Mouse (Mus musculus): ENCODE results near the gene Hs3st1.
"Not testable (repeated sequence)": the region's sequence is repeated elsewhere in the genome, so short reads cannot be mapped to it uniquely, and the experiment has no call there.

The Hs3st1 gene

GRCm38 (mm10) chr5:39755375-39755774 lies at the start of gene Hs3st1:
Gene Hs3st1 (minus strand): TSS chr5:39755475.
- DNase-seq = not testable (repeated sequence)

- no peak for DNase-seq
These were observed 49.4 kb upstream of the Hs3st1 start for GRCm38 (mm10) chr5:39804663-39805062.

- DNase-seq = no peak
These were observed 48.7 kb upstream of the Hs3st1 start for GRCm38 (mm10) chr5:39803941-39804340.

- peak; percentile 15 for DNase-seq
These were observed 48.2 kb upstream of the Hs3st1 start for GRCm38 (mm10) chr5:39803457-39803856.

- DNase-seq = no peak
These were observed 46.8 kb upstream of the Hs3st1 start for GRCm38 (mm10) chr5:39802110-39802509.

GRCm38 (mm10) chr5:39777094-39777710 lies 21.9 kb upstream of the Hs3st1 start:
- DNase-seq = no peak

- DNase-seq = no peak
These were observed 16.5 kb upstream of the Hs3st1 start for GRCm38 (mm10) chr5:39771680-39772348.

- DNase-seq = no peak
These were observed 6.6 kb upstream of the Hs3st1 start for GRCm38 (mm10) chr5:39761682-39762456.

- DNase-seq = no peak
These were observed 3.7 kb upstream of the Hs3st1 start for GRCm38 (mm10) chr5:39758890-39759475.

- no peak for DNase-seq
These were observed 18.4 kb downstream of the Hs3st1 start for GRCm38 (mm10) chr5:39736843-39737242.

- no peak for DNase-seq
These were observed 21.4 kb downstream of the Hs3st1 start for GRCm38 (mm10) chr5:39733750-39734443.

- DNase-seq = no peak
These were observed 22.1 kb downstream of the Hs3st1 start for GRCm38 (mm10) chr5:39733013-39733749.

GRCm38 (mm10) chr5:39715694-39716550 lies 39.4 kb downstream of the Hs3st1 start:
- DNase-seq = no peak

- no peak for DNase-seq
These were observed 40.1 kb downstream of the Hs3st1 start for GRCm38 (mm10) chr5:39715193-39715592.

- DNase-seq = no peak
These were observed 49.7 kb downstream of the Hs3st1 start for GRCm38 (mm10) chr5:39705539-39705938.

GRCm38 (mm10) chr5:39660826-39661225 lies 94.4 kb downstream of the Hs3st1 start:
- DNase-seq = no peak

- no peak for DNase-seq
These were observed 95.9 kb downstream of the Hs3st1 start for GRCm38 (mm10) chr5:39659417-39659816.

GRCm38 (mm10) chr5:39644827-39645380 lies 110.4 kb downstream of the Hs3st1 start:
- peak; percentile 61 for DNase-seq

- DNase-seq = peak; percentile 91
These were observed 111.1 kb downstream of the Hs3st1 start for GRCm38 (mm10) chr5:39643924-39644826.

Measured in right cerebral cortex, postnatal 25 days (tissue).